Mouse (Mus musculus): ENCODE data around the gene Uqcrh.
A peak's percentile ranks its signal among the peaks of the same experiment; 100 is the strongest.

DNA sequence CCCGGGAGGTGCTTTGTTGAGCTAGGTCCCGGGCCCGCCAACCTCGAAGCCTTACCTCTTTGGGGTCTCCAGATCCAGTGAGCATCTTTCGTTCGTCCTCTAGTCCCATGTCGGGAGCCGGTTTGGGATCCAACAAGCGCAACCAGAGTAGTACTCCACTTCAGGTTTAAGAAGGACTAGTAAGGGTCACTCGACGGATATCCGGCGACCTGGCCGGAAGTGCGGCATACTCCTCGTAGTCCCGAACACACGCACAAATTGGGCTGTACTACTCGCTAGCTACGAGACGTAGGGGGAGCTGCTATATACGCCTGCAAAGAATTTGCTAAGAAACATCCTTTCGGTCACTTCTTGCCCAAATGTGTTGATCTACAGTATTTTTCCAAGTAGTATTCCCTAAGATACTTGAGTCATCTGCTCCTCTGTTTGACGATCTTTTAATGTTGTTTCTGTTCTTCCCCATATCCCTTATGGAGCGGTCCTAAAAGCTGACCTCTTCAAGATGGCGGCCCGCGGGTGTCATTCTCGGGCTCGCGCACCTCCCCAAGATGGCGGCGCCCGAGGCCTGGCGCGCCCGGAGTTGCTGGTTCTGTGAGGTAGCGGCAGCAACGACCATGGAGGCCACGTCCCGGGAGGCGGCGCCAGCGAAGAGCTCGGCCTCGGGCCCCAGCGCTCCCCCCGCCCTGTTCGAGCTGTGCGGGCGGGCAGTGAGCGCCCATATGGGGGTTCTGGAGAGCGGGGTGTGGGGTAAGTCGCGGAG is at the start of gene Uqcrh, which contains the start of gene Lrrc41:
- TF ChIP-seq POLR2A (IDR thresholded peaks at IDR 0.05; ENCODE audit: borderline replicate concordance, control insufficient read depth, low read depth, low read length): peak; percentile 97
- 0 out of 2 replicates have a peak, but pooled peaks have one; percentile 7 for TF ChIP-seq CTCF (IDR thresholded peaks at IDR 0.05; ENCODE audit: control insufficient read depth, insufficient read depth, low read length)

Measured in bone marrow, adult 2 months (tissue).